Mouse (Mus musculus) thymus, adult 18-20 months (tissue): ENCODE data around the gene Slco1a4.
"Not testable (repeated sequence)": the region's sequence is repeated elsewhere in the genome, so short reads cannot be mapped to it uniquely, and the experiment has no call there.

Source experiments
- DNase-seq, 2 experiments: peaks; one replicate each; pipeline ENCODE4 v3.0.0; 2022; ENCODE audit warnings: mixed read lengths in 2 of 2

Gene Slco1a4

DNA sequence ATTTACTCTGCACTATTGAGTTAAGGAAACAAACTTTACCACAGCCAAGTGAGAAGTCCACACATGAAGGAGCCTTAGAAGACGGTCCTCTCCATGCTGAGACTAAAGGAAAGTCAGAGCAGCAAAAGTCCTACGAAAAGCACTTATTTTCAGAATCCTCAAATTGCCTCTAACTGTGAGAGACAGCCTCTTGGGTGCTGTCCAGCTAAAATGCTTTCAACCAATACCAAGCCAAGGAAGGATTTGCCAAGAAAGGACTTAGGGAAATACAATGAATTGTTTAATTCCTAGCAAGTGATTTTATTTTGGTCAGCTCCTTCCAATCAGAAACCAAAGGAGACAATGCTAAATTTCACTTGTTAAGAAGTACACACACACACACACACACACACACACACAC, at the start of gene Slco1a4:
Slco1a4 (minus strand) TSS at position 115 of the 400 bp plus-strand sequence.
- DNase-seq = no peak

DNA sequence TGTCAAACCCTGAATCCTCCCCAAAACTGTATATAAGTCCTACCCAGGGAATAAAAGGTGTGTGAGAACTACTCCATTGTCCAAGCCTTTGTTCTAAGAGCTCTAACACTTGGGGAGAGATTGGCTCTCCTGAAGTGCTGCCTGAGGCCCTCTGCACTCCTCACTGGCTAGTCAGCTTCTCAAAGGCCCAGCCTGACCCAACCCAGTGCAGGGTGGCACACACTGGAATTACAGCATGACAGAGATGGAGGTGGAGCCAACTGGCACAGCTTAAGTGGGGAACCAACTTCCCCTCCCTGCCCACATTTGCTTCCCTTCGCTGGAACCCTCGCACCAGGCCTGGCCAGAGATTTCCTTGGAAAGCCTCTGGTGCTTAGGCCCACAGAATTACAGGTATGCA, 42.2 kb upstream of the Slco1a4 start:
- DNase-seq = no peak

DNA sequence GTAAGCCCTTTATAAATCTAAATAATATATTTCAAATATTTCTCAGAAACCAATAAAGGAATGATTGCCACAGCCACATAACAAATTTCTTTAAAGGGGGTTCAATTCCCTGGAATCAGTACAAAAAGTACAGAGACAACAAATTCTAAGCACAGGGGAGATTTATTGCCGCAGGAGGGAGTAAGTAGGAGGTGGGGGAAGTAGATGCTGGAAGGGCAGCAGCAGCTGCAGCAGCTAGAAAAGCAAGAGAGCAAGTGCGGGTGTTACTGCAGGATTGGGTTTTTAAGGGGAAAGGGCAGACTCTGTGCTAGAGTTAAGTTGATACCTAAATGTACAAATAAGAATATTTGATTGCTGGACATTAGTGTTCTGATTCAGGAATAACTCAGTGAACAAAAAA, 33.7 kb upstream of the Slco1a4 start:
- no peak for DNase-seq

DNA sequence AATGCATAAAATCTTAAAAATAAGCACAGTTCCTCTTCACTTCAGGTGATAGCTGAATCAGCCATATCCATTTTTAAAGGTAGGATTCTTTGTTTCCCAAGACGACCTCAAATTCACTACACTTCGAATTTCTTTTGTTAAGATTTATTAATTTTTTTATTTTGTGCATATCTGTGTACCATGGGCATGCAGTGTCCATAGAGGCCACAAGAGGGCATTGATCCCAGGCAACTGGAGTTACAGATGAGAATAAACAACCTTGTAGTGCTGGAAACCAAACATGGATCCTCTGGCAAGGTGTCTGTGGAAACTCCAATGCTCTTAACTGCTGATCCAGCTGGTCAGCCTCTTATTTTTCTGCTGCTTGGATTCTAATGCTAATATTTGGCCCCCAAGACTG, 32.2 kb upstream of the Slco1a4 start:
- no peak for DNase-seq

DNA sequence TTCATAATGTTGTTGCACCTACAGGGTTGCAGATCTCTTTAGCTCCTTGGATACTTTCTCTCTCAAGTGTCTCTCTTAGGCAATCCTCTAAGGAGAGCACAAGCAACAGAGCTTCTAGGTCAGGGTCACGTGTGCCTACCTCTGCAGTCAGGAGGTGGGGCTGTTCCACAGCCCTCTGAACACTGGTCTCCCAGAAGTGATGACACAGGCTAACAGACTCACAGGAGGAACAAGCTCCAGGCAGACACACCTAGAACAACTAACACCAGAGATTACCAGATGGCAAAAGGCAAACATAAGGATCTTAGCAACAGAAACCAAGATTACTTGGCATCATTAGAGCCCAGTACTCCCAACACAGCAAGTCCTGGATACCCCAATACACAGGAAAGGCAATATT, 26.6 kb upstream of the Slco1a4 start:
- DNase-seq = no peak

DNA sequence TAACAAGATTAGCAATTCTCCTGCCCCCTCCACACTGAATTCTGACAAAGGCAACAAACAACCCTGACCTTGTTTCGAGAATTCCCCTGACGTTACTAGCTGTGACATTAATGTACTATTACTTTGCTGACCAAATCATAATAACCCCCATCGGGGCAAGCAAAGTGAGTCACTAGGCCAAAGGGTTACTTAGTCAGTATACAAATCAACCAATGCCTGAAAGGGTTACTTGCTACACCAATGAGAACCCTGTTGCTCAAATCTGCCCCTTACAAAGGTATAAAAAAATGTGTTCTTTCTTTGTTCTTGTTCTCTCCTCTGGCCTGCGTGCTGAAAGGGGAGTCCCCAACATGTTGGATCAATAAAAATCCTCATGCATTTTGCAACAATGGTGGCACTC, 19.7 kb upstream of the Slco1a4 start:
- not testable (repeated sequence) for DNase-seq

DNA sequence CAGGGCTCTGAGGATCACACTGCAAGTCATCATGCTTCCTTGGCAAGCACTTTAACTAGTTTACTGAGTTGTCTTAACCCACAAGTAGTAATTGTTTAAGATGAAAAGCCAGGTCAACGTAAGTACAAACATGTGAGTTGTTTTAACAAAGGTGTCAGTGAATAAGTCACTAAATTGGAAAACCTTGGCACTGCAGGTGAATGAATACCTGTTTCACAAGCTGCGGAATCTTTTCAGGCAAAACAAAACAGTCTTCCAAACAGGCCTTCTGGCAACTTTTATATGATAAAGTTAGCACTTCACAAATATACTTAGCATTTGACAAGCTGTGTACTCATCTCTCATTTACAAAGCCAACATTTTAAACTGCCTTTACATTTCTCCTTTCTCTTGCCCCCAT, 15.7 kb upstream of the Slco1a4 start:
- no peak for DNase-seq

DNA sequence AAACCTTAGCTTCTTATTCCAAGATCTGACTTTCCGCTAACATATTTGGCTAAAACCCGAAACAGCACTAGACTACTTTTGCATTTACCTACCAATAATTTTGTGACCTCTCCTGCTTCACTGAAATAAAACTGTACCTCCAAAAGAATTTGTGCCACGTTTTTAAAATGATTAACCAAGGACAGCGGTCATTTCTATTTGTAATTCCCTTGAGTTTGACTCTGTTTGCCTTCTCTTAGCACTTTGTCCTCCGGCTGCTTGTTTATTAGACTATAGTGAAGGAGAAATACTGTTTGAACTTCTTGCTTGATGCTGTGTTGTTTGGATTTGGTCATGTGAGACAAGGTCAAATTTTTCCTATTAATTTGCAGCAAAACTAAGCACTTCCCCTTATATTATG, 12.7 kb upstream of the Slco1a4 start:
- DNase-seq = no peak

DNA sequence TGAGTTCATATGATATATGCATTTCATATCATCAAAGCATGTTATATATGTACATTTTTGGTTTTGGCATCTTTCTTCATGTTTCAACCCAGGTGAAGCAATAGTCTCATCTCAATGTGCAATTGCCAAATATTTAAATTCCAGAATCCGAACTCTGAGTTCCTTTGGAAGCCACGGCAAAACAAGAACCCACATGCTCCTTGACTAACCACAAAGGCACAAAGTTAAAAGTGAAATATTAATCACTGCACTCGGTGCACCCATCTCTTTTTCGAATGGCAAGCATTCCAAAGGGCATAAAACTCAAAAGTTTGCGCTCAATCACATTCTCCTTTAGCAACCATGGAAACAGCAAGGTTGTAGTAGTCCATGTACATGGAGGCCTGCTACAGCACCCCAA, 10.0 kb upstream of the Slco1a4 start:
- DNase-seq = no peak

DNA sequence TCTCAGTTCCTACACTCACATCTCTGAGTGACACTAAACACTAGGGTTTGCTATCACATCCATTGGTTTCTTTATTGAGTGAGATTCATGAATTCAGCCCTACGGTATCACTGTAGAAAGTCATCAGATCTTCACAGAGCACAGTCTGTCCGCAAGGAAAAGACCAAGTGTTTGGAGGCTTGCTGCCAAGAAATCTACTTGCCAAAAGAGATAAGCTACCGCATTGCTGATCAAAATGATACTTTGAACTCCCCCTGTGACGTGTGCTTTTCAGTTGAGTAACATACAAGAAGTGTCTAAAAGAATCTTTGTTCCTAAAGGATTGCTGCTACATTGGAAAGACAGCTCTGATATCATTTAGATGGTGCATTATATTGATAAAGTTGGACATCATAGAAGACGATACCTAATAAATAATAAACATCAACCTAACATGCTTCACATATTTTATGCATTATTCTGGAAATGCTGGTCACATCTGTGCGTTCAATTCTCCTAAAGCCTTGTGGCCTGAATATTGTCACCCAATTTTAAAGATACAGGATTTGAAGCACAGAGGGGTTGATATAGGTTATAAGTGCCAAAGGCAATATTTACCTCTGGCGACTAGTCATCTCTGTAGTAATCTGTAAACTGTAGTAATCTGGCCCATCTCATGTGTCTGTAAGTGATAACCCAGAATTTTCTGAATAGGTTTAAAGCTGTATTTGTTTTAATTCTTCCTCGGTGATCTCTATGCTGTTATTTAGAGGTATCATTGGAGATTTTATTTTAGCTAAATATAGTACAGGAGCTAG, 1.9 kb upstream of the Slco1a4 start:
- DNase-seq = no peak

DNA sequence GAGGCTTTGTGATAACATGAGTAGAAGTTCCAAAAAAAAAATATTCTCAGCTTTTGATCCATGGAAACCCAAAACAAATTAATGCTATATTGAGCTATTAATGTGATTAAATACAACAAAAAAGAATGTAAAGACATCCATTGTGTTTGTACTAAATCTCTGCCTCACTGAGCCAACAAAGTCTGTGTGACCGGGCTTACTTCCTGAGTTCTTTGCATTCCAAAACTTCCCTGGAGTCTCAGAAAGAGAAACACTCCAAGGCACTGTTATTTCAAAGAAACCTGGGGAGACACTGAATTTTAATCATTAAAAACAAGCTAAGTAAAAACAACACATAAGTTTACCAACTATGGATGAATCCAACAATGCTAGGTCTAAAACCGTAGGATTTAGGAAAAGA, 2.4 kb downstream of the Slco1a4 start:
- no peak for DNase-seq

DNA sequence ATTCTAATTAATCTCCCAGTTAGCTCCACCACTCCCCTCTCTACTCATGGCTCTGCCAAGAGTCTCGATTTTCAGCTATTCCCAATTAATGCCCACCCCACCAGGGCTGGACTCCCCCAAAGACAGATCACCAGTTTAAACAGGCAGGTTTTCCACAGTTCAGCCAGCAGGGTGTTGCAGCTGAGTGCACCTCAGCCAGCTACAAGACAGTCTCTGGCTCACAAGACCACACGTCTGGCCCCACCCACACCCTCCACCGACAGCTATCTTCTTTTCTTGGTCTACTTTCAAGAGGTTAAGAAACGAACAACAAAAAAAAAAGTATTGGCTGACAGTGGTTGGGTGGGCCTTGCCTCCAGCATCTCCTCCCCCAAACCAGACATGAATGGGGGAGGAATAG, 6.9 kb downstream of the Slco1a4 start:
- DNase-seq = no peak

DNA sequence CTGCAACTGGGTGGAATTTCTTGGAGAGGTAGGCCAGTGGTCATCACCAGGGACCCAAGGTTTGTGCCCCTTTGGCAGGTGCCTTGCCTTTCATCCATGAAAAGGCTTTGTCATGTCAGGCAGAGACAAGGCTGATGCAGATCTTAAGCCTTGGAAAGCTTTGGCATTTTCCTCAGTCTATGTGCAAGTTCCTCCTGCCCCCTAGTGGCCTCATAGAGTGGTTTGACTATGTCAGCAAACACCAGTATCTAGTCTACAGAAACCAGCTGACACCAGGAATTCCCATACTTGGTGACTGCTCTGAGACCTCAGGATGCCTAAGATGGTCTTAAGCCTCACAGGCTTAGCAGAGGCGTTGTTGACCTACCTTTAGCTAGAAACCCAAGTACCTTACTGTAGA, 58.2 kb downstream of the Slco1a4 start:
- DNase-seq = no peak

DNA sequence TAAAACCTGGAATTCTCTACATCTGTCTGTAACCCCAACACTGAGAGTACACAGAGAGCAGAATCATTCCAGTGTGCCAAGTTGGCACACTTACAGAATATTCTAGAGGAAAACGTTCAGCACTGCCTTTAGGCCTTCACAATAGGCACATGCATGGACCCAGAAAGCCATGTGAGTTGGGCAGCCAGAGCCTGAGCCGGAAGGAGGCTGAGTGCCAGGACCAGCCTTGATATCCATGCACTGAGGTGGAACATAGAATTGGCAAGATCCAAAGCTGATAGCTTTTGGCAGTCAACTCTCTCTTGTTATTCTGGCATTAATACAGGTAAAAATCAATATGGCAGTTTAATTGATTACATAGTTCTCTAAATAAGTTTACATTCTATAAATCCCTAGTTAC, 81.5 kb downstream of the Slco1a4 start:
- no peak for DNase-seq

DNA sequence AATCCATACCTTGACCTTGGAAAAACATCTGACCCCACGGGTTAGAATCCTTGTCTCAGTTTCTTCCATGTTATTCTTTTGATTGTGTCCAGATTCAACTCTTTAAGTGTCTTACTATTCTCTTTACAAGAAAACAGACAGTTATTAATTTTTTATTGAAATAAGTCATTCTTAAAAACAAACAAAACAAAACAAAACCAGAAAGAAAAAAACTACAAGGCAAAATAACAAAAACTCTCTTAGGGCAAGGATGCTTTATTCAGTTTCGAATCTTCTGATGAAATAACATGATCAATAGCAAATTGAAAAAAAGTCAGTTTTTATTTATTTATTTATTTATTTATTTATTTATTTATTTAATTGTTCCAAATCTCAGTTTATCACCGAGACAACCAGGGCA, 82.3 kb downstream of the Slco1a4 start, which contains the start of gene Gm5724:
Gm5724 (minus strand) TSS at position 101 of the 400 bp plus-strand sequence.
- no peak for DNase-seq
